Mouse (Mus musculus) megakaryocyte, embryonic 14.5 days (primary cell): ENCODE data around the gene Fgfr2. TPM values are rescaled to one million over a fixed set of nuclear protein-coding genes. Genes with fewer than 3 reads are reported as not detected.
A peak's percentile ranks its signal among the peaks of the same experiment; 100 is the strongest.

Source experiments
- H3K27me3 ChIP-seq: replicated peaks from 2 replicates; pipeline ENCODE3; 2012; ENCODE audit warnings: inconsistent platforms
- H3K36me3 ChIP-seq: replicated peaks from 2 replicates; pipeline ENCODE3; 2012; ENCODE audit warnings: low read length, inconsistent platforms, mixed read lengths
- H3K4me1 ChIP-seq: 2 replicates; pipeline ENCODE4 v1.6.1; 2012; ENCODE audit warnings: inconsistent platforms
- H3K4me3 ChIP-seq: replicated peaks from 2 replicates; pipeline ENCODE3; 2012; ENCODE audit warnings: moderate library complexity, mild to moderate bottlenecking, inconsistent platforms
- H3K9me3 ChIP-seq: 2 replicates; pipeline ENCODE4 v1.6.1; 2012; ENCODE audit warnings: inconsistent platforms
- FLI1 ChIP-seq: IDR thresholded peaks from 2 replicates; pipeline ENCODE4 v1.6.1; 2012; ENCODE audit warnings: low read length, inconsistent platforms, mixed read lengths
- GATA1 ChIP-seq: IDR thresholded peaks from 3 replicates; pipeline ENCODE4 v1.6.1; 2012; ENCODE audit warnings: mixed read lengths, low read length, inconsistent platforms, borderline replicate concordance
- polyA plus RNA-seq: library from polyadenylated mRNA; stranded (reverse); fragments of >175 nt; gene quantifications from 2 replicates; pipeline ENCODE4 v1.2.3, GENCODE M21; 2012; ENCODE audit warnings: low replicate concordance; ENCODE audit not compliant: insufficient read depth

Fgfr2 gene
- polyA plus RNA-seq, 1 experiment, result 0.45 TPM

DNA sequence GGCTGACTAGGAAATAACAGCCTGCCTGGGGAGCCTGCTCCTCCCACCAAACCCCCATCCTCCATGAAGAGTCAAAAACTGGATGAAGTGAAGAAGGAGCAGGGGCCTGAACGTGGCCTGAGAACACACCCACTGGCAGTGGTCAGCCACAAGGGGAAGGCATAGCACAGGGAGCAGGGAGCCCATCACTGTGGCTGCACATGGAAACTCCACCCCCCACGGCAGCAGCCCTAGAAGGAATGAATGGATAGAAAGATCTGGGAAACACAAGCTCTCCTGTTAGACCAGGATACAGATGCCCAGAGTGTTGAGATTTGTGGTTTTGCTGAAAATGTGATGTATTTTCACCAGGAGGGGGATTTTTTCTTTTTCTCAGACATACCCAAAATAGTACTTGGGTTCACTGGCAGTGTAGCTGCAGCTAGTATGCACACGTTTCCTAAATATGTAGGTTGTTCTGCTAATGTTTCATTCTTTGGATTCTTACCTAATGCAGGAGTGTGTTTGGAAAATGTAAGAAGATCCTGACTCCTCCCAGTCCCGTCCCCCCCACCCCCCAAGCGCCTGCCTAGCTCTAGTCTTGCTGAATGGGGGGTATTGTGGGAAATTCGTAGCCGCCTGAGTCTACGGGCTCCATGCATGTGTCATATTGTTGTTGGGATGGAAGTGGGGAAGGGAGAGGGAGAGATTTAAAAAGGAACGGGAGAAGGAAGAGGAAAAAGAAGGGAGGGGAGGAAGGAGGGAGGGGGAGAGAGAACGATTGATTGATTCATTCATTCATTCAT is 749.4 kb downstream of the Fgfr2 start:
- no peaks in the 10 kb centered on the region for H3K9me3 ChIP-seq
- peaks cover 4% of the 10 kb centered on the region for H3K4me1 ChIP-seq
- TF ChIP-seq FLI1, result no peak
- TF ChIP-seq GATA1, result no peak
- no peak overlapping the region for H3K4me3 ChIP-seq
- peaks cover 61% of the 10 kb centered on the region for H3K27me3 ChIP-seq
- H3K36me3 ChIP-seq, result no peaks in the 10 kb centered on the region

DNA sequence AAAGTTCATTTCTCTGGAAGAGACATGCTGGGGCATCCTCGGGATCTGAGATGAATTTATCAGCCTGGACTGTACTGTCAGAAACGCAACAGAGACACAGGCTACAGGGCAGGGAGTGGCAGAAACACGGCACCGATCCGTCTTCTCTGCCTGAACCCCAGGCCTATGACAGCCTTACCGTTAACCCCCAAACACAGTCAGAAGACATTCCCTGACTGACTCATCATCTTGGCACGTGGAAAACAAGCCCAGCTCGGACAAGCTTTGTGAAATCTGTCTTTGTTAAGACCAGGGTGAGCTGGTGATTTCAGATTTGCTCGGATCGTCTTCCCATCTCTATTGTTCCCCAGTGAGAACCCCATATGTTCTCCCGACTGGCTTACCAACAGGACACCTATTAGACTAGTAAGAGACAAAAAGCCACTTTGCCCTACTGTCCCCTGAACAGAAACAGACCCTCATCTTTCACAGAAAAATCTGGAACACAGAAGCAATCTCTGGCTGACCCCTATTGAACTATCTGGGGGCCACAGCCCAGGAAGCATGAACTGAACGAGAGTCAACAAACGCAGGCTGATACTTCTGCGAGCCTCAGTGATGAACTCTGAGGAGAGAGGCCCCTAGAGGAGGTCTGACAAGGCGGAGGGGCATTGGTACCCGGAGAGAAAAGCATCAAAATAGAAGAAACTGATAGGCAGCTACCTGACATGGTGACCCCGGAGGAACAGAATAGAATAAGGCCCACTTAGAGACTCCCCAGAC is 750.2 kb downstream of the Fgfr2 start:
- TF ChIP-seq GATA1 (no peak), FLI1 (no peak)
- Histone ChIP-seq H3K4me1 (peaks cover 4% of the 10 kb centered on the region), H3K4me3 (no peak overlapping the region), H3K36me3 (no peaks in the 10 kb centered on the region), H3K27me3 (peaks cover 62% of the 10 kb centered on the region), H3K9me3 (no peaks in the 10 kb centered on the region)

- peaks cover 70% of the 10 kb centered on the region for H3K27me3 ChIP-seq
- no peak for TF ChIP-seq FLI1
- no peak for TF ChIP-seq GATA1
- no peaks in the 10 kb centered on the region for H3K9me3 ChIP-seq
These were observed 751.3 kb downstream of the Fgfr2 start for GRCm38 (mm10) chr7:132371832-132372231.

GRCm38 (mm10) chr7:132369784-132370183 is 753.4 kb downstream of the Fgfr2 start:
- Histone ChIP-seq H3K36me3 (no peaks in the 10 kb centered on the region), H3K4me1 (peaks cover 21% of the 10 kb centered on the region), H3K27me3 (peaks cover 70% of the 10 kb centered on the region), H3K4me3 (no peak overlapping the region), H3K9me3 (no peaks in the 10 kb centered on the region)
- no peak for TF ChIP-seq FLI1
- no peak for TF ChIP-seq GATA1

More at GRCm38 (mm10) chr7:132371832-132372231, 751.3 kb downstream of the Fgfr2 start:
- H3K4me1 ChIP-seq, result peaks cover 4% of the 10 kb centered on the region
- no peak overlapping the region for H3K4me3 ChIP-seq
- H3K36me3 ChIP-seq, result no peaks in the 10 kb centered on the region

DNA sequence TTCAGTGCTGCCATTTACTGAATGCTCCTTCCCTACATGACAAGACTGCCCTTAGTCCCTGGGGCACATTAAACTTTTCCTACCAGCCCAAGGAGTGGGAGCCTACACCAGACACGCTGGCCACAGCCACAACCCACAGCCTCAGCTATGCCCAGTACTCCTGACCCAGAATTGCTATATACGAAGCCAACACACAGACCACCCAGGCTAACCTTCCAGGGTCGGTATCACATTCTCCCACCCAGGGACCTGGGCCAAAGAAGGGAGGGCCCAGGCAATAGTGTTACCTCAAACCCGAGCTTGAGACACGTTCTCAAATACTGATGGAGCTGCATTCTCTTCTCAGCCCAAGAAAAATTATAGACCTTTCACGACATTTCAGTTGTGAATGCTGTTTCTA is 754.3 kb downstream of the Fgfr2 start:
- Histone ChIP-seq H3K4me3 (no peak overlapping the region), H3K9me3 (no peaks in the 10 kb centered on the region), H3K36me3 (no peaks in the 10 kb centered on the region)

GRCm38 (mm10) chr7:132367344-132367743 is 755.8 kb downstream of the Fgfr2 start:
- no peaks in the 10 kb centered on the region for H3K9me3 ChIP-seq
- H3K36me3 ChIP-seq, result no peaks in the 10 kb centered on the region
- no peak overlapping the region for H3K4me3 ChIP-seq
- peaks cover 26% of the 10 kb centered on the region for H3K4me1 ChIP-seq
- no peak for TF ChIP-seq FLI1
- TF ChIP-seq GATA1, result no peak
- peaks cover 77% of the 10 kb centered on the region for H3K27me3 ChIP-seq

More for the DNA sequence above, 754.3 kb downstream of the Fgfr2 start:
- Histone ChIP-seq H3K4me1 (peaks cover 26% of the 10 kb centered on the region), H3K27me3 (peaks cover 73% of the 10 kb centered on the region)
- TF ChIP-seq GATA1 (no peak), FLI1 (no peak)

- Histone ChIP-seq H3K4me3 (peak overlapping the region; percentile 36), H3K9me3 (peaks cover under 1% of the 10 kb centered on the region; the same call in 1 of the 2 replicates), H3K27me3 (peaks cover 72% of the 10 kb centered on the region), H3K36me3 (no peaks in the 10 kb centered on the region), H3K4me1 (peaks cover 26% of the 10 kb centered on the region)
- no peak for TF ChIP-seq FLI1
These were observed 757.3 kb downstream of the Fgfr2 start for GRCm38 (mm10) chr7:132365703-132366384.

GRCm38 (mm10) chr7:132365111-132365510 is 758.0 kb downstream of the Fgfr2 start:
- Histone ChIP-seq H3K36me3 (no peaks in the 10 kb centered on the region), H3K4me3 (no peak overlapping the region), H3K27me3 (peaks cover 72% of the 10 kb centered on the region), H3K4me1 (peaks cover 26% of the 10 kb centered on the region), H3K9me3 (peaks cover 3% of the 10 kb centered on the region; the same call in 1 of the 2 replicates)
- TF ChIP-seq GATA1, result no peak
- no peak for TF ChIP-seq FLI1

DNA sequence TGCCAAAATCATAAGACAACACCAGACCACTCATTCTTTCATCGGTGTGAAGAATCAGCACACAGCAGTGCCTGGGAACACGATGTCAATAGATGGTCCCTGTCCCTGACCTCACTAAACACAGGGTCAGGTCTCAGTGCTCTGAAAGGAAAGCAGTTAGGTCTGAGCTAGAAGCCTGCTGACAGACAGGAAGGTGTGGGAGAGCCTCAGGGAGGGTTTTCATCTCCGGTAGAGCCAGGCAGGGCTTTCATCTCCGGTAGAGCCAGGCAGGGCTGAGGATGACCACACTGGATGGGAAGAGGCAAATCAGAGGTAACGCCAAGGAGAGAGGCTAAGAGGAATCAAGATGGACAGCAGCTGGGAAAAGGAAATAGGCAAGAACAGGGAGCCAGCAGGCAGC is 758.6 kb downstream of the Fgfr2 start:
- Histone ChIP-seq H3K4me3 (no peak overlapping the region), H3K4me1 (peaks cover 22% of the 10 kb centered on the region), H3K9me3 (peaks cover 3% of the 10 kb centered on the region; the same call in 1 of the 2 replicates), H3K27me3 (peaks cover 71% of the 10 kb centered on the region), H3K36me3 (no peaks in the 10 kb centered on the region)
- TF ChIP-seq GATA1 (no peak), FLI1 (no peak)
